Mouse (Mus musculus): ENCODE measurements at regions not wholly inside any gene's neighbourhood (a gene's known extent, or its start where the extent isn't known, plus 50 kb on each side); places are given as distances from the start of the nearest gene placed in this dataset.

GRCm38 (mm10) chr11:71410582-71410981 is 180.0 kb upstream of the Nlrp1b start:
- no peak for DNase-seq (ENCODE audit: low read depth, low spot score)

DNA sequence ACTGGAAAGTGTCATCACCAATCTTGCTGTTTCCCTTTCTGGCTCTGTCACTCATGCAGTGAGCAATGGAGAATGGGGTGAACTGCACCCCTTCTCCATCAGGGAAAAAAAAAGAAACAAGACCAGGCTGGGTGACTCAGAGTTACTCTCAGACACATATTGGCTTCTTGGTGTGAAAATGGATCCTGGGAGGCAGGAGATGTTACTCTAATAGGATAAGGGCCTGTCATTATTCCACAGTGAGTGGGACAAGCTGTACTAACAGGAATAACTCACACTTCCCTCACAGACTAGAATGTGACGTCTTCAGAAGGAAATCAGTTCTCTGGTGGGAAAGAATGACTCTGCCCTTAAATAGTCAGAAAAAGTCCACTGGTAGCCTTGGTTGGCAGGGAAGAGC is 181.4 kb upstream of the Nlrp1b start:
- no peak for DNase-seq (ENCODE audit: low read depth, low spot score)

- DNase-seq (ENCODE audit: low read depth, low spot score), result no peak
Measured at GRCm38 (mm10) chr11:71414403-71415140, 184.0 kb upstream of the Nlrp1b start.

- no peak for DNase-seq (ENCODE audit: low read depth, low spot score)
Measured at GRCm38 (mm10) chr11:71415451-71415850, 184.9 kb upstream of the Nlrp1b start.

GRCm38 (mm10) chr11:71422291-71422840 is 191.8 kb upstream of the Nlrp1b start:
- no peak for DNase-seq (ENCODE audit: low read depth, low spot score)

- DNase-seq (ENCODE audit: low read depth, low spot score), result no peak
Measured at GRCm38 (mm10) chr11:71423242-71423641, 192.7 kb upstream of the Nlrp1b start.

DNA sequence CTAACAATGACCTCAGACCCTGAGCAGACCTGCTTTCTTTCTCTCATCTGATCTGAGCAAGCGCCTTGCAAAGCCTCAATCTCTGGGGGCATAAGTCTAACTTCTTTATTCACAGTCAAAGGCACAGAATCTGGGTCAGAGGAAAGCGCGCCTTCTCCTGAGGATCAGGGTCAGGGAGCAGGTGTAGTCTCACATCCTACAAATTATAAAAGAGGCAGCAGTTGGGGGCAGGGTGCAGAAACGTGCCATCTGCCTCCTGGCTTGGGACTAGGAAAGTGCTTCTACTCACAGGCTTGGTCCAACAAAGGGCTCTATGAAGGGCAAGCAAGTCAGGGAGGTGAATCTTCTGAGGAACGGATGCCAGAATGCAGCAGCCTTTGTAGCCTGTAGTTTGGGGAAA is 194.3 kb upstream of the Nlrp1b start:
- no peak for DNase-seq (ENCODE audit: low read depth, low spot score)

DNA sequence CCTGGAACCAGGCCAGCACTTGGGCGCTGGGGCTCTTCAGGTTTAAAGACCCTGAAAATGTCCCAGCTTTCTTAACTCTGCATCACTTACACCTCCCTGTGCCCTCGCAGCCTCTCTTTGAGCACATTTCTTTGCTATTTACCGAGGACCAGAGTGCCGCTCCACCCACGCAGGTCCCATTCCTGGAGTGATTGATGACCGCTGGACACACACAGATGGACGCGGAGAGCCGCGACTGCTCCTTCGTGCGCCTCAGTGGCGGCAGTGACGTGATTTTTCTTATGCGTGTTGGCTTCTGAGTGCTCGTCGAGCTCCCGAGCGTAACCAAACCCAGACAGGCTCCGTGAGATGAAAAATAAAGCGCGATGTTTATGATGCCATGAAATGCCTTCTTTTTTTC is 199.2 kb upstream of the Nlrp1b start:
- no peak for DNase-seq (ENCODE audit: low read depth, low spot score)

DNA sequence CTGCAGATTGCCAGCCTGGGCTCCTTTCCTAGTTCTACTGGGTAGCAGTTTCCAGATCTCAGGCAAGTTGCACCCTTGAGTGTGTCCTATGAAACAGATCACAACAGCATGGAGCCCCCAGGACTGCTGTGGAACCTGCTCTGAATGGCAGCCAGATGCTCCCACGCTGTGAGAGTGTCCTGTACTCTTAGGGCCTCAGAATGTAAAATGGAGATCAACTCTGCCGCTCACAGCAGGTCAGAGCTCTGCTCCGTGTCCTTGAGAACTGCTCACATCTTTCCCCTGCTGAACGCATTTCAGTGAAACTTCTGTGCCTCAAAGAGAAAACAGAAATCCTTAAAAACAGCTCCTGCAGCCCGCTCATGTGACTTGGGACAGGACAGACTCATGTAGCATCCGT is 203.7 kb upstream of the Nlrp1b start:
- no peak for DNase-seq (ENCODE audit: low read depth, low spot score)

DNA sequence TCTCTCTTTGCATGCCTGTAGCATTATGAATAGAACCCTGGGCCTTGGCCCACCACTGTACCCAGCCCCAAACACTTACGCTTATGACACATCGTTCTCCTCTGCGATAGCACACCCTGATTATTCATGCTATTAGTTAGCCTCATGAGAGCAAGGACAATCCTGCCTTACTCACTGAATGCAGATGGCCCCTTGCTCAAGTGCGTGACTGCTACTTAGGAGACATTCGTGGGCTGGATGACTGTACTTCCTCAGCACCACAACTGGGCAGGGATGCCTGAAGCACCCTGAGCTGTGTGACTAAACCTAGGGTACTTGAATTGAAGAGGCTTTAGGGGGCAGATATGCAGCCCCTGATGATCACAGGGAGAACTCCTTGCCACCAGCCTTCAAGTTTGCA is 204.4 kb upstream of the Nlrp1b start:
- no peak for DNase-seq (ENCODE audit: low read depth, low spot score)

DNA sequence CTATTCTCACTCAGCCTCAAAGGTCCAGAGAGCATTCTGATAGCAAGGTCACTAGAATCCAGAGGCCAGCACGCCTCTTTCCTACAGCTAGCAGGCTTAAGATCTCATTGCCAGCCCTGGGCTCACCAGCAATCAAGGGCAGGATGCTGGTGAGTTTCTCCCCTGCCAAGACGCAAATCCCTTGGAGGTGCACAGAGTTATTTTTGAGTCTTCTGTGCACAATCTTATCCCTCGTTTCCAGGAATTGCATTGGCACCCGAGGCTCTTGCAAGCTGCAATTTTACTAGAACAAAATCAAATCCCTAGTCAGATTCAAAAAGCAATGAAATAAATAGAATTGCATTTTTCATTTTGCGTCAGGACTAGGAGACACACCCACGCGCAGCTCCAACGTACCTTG is 205.2 kb upstream of the Nlrp1b start:
- DNase-seq (ENCODE audit: low read depth, low spot score), result no peak

DNA sequence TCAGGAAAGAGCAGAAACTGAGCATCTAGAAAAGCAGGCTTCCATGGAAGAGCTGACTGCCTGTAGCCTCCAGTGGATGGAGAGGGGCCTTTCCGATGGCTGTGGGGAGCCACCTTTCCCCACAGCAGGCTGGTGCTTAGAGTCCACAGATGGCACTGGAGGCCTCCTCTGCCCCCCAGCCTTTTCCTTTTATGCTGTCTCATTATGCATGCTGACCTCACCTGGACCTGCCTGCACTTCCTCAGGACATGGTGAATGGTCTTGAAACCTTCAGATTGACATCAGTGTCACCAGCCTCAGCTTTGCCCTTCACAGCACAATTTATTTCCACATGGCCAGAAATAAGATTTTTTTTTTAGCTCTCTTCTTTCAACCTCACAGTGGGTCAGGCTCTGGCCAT is 205.8 kb upstream of the Nlrp1b start:
- DNase-seq (ENCODE audit: low read depth, low spot score), result no peak

DNA sequence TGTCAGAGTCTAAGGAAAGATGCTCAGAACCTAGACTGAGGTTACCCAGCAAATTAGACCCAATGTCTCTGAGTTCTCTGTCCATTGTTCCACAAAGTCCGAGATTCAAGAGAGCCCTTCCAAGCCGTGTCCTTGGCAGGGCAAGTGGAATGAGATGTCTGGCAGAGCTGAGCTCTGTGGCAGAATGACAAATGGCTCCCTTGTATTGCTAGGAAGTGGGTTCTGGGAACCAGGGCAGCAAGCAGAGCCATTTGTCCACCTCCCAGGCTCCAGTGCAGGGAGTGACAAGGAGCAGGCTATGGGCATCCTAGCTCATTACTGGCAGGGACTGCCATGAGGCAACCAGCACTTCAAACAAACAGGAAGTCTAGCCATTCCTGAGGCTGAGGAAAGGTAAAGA is 206.3 kb upstream of the Nlrp1b start:
- DNase-seq (ENCODE audit: low read depth, low spot score), result no peak

- no peak for DNase-seq (ENCODE audit: low read depth, low spot score)
Measured at GRCm38 (mm10) chr11:71439871-71440270, 209.3 kb upstream of the Nlrp1b start.

GRCm38 (mm10) chr11:71440392-71440791 is 209.9 kb upstream of the Nlrp1b start:
- DNase-seq (ENCODE audit: low read depth, low spot score), result no peak

DNA sequence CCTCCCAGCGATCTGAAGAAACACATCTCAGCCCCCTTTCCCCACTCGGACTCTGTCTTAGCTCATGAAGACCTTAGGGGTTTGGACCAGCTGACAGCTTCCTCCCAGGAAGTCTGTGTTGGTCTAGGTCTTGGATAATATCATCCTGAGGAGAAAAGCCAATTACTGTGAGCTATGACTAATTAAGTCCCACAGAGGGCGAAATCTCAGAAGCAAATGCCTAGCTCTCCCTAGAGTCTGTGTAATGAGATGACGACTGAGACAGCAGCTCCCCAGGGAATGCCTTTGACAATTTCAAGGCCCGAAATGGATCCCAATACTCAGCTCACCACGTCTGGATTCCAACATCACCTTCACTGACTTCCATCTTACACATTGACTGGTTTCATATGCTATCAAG is 213.5 kb upstream of the Nlrp1b start:
- DNase-seq (ENCODE audit: low read depth, low spot score), result no peak

DNA sequence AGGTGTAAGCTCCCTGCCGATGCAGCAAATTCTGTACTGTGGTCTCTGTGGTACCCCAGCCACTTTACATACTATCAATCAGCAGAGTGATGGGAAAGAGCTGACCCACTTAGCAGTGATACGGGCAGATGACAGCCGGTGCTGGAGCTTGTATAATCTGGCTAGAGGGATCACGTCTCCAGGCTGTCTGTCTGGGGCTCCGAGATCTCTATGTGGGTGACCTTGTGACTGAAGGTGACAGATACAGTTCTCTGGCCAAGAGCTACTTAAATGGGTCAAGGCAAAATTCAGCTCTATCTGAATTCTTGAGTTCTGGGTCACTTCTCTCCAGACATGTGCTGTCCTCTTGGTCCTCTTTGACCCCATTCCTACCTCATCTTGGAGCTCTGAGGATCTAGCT is 216.1 kb upstream of the Nlrp1b start:
- no peak for DNase-seq (ENCODE audit: low read depth, low spot score)

DNA sequence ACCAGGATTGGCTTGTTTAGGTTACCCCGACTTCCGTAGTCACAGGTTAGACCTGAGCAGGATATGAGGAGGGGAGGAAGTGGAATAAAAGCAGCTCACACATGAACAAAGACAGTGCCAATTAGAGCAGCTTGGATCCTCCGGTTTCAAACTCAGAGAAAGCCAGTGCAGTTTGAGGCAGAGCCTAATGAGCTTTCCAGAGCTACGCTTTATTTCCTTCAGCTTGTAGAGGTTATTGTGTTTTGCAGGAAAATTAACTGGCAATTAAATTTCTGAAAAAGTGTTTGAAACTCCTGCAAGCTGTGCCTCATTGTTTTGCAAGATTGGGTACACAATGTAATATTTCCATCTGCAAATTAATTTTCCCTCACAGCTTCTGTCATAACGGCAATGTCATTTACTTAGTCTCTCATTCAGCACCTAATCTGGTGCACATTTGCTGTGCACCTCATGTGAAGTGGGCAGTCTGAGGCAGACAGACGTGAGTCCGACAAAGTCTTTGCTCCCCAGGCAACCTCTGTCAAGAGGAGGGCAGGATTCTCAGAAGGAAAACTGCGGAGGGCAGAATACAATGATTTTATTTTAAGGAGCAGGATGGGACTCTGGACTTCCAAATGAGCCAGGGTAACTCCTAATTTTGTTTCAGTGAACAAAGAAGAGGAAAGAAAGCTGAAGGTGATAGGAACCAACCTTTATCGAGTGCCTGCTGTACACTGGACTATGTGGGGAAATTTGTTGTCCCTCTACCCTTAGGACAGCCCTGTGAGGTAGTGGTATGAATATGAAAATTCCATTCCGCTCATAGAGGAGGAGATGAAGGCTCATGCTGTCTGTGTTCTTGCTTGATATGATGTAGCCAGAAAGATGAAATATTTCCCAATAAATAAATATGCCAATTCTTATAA is 217.6 kb upstream of the Nlrp1b start:
- no peak for DNase-seq (ENCODE audit: low read depth, low spot score)

- no peak for DNase-seq (ENCODE audit: low read depth, low spot score)
Measured at GRCm38 (mm10) chr11:71480094-71480493, 249.6 kb upstream of the Nlrp1b start.

- no peak for DNase-seq (ENCODE audit: low read depth, low spot score)
Measured at GRCm38 (mm10) chr11:71497863-71498262, 251.9 kb upstream of the Wscd1 start.

DNA sequence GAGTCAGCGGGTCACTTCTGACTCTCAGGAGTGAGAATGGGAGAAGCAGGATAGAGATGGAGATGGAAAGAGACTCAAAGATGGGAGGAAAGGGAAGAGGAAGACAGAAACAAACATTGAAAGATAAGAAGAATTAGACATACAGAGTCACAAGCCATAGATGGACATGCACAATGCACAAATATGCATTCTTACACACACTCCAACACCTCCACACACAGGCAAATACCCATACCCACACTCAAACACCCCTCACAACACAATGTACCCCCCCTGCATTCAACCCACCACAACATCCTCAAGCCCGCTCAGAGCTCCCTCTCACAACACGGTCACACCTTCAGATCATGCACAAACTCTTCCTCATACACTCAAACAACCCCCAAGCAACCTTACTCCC is 251.4 kb upstream of the Wscd1 start:
- no peak for DNase-seq (ENCODE audit: low read depth, low spot score)

- no peak for DNase-seq (ENCODE audit: low read depth, low spot score)
Measured at GRCm38 (mm10) chr11:71502156-71502555, 247.6 kb upstream of the Wscd1 start.
